Mouse (Mus musculus) ES-Bruce4 (cell line): ENCODE data around the gene Gm45233.

Experiments used
- CTCF ChIP-seq: IDR thresholded peaks from one replicate; pipeline ENCODE4 v1.8.1; 2011; ENCODE audit warnings: low read depth, low read length
- POLR2A ChIP-seq: IDR thresholded peaks from one replicate; pipeline ENCODE4 v1.8.1; 2011; ENCODE audit warnings: low read length; ENCODE audit not compliant: insufficient read depth

- TF ChIP-seq CTCF: peak; percentile 64
- no peak for TF ChIP-seq POLR2A
These were observed 26.4 kb downstream of the Gm45233 start for GRCm38 (mm10) chr7:43470373-43470772.
